Mouse (Mus musculus) erythroblast, embryonic 14.5 days (primary cell): Measurements from ENCODE around the gene Nfia. TPM values are rescaled to one million over a fixed set of nuclear protein-coding genes. Genes with fewer than 3 reads are reported as not detected.

Source experiments
- H3K27me3 ChIP-seq: 2 replicates; pipeline ENCODE4 v1.6.1; 2012; ENCODE audit warnings: inconsistent platforms; ENCODE audit not compliant: control insufficient read depth
- H3K36me3 ChIP-seq: 2 replicates; pipeline ENCODE4 v1.6.1; 2012; ENCODE audit warnings: mild to moderate bottlenecking, inconsistent platforms; ENCODE audit not compliant: control insufficient read depth
- H3K4me1 ChIP-seq: 2 replicates; pipeline ENCODE4 v1.6.1; 2012; ENCODE audit warnings: inconsistent platforms; ENCODE audit not compliant: control insufficient read depth
- H3K4me3 ChIP-seq: replicated peaks from 2 replicates; pipeline ENCODE3; 2012; ENCODE audit warnings: moderate library complexity, mild to moderate bottlenecking, inconsistent platforms
- H3K9me3 ChIP-seq: 2 replicates; pipeline ENCODE4 v1.6.1; 2012; ENCODE audit warnings: low read length, inconsistent platforms, mixed read lengths; ENCODE audit not compliant: control insufficient read depth
- GATA1 ChIP-seq: IDR thresholded peaks from 2 replicates; pipeline ENCODE4 v1.6.1; 2012; ENCODE audit warnings: low read length, inconsistent platforms, mixed read lengths
- TAL1 ChIP-seq: IDR thresholded peaks from 3 replicates; pipeline ENCODE4 v1.6.1; 2012; ENCODE audit warnings: low read length, inconsistent platforms, mixed read lengths
- polyA plus RNA-seq: library from polyadenylated mRNA; stranded (reverse); fragments of >175 nt; gene quantifications from 2 replicates; pipeline ENCODE4 v1.2.3, GENCODE M21; 2012

The Nfia gene
- polyA plus RNA-seq, 1 experiment, result 0.08 TPM

DNA sequence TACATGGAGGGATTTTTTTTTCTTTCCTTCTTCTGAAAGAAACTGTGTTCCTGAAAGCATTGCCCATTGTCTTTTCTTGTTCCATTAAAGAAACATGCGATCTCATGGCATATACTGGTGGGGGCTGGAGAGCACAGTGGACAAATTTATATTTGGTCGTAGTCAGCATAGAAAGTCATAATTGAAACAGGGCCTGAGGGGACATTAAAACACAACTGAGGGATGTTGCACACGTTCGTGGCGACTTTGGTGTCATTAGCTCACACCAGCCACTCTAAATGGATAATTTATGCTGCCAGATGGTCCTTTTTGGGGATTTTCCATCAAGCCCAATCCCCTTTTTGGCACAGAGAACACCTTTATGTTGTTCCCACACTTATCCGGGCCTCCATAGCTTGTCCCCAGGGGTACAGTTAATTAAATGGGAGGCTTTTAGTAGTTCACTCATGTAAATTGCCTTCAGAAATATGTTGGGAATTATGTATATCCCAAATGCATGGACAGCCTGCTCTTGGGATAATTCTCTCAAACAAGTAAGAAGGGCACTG is 250.8 kb downstream of the Nfia start:
- no peaks in the 10 kb centered on the region; the same call in 1 of the 2 replicates for H3K36me3 ChIP-seq
- no peak for TF ChIP-seq TAL1
- TF ChIP-seq GATA1, result no peak
- no peaks in the 10 kb centered on the region for H3K27me3 ChIP-seq
- H3K4me1 ChIP-seq, result no peaks in the 10 kb centered on the region
- H3K4me3 ChIP-seq, result no peak overlapping the region
- no peaks in the 10 kb centered on the region for H3K9me3 ChIP-seq

DNA sequence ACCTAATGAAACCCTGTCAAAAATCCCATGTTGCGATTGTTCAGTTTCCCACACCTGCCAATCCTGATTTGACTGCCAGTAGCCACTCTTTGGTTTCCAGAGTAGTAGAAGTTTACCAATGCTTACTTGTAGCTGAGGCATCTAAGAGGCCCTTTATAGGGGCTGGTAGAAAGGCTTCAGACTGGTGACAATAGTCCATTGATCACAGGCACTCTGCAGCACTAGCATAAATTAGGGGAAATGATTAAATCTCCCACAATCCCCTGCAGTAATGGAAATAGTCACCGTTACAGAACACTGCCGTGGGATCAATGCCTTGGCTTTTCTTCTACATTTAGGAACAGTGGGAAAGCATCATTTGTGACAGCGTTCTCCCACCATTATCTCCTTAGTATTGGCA is 254.9 kb downstream of the Nfia start:
- no peaks in the 10 kb centered on the region for H3K36me3 ChIP-seq
- H3K4me3 ChIP-seq, result no peak overlapping the region
- TF ChIP-seq TAL1 (no peak), GATA1 (no peak)
- H3K27me3 ChIP-seq, result no peaks in the 10 kb centered on the region
- no peaks in the 10 kb centered on the region for H3K9me3 ChIP-seq
- no peaks in the 10 kb centered on the region for H3K4me1 ChIP-seq

- no peak overlapping the region for H3K4me3 ChIP-seq
- no peaks in the 10 kb centered on the region for H3K36me3 ChIP-seq
- H3K9me3 ChIP-seq, result no peaks in the 10 kb centered on the region
- no peaks in the 10 kb centered on the region for H3K27me3 ChIP-seq
- no peak for TF ChIP-seq GATA1
- no peak for TF ChIP-seq TAL1
- H3K4me1 ChIP-seq, result no peaks in the 10 kb centered on the region
Observed at GRCm38 (mm10) chr4:98031871-98032270, 259.3 kb downstream of the Nfia start.

DNA sequence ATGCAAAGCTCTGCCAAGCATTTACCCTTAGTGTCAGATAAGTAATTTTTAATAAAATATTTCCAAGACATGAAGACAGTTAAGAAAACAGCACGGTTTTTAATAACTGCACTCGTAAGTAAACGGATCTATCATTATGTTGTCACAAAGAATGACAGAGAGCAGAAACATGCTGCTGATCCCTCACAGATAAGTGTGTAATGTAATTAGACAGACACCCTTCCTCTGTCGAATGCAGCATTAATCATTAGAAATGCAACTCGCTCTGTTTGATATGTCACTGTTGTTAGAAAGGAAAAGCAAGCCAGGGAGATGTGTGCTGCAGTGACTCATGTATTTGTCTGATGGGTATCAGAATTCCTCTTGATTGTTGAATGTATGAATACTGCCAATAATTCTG is 259.8 kb downstream of the Nfia start:
- H3K4me1 ChIP-seq, result no peaks in the 10 kb centered on the region
- H3K9me3 ChIP-seq, result no peaks in the 10 kb centered on the region
- no peaks in the 10 kb centered on the region for H3K36me3 ChIP-seq
- no peak overlapping the region for H3K4me3 ChIP-seq
- H3K27me3 ChIP-seq, result no peaks in the 10 kb centered on the region
- TF ChIP-seq TAL1 (no peak), GATA1 (no peak)

GRCm38 (mm10) chr4:98039095-98039494 is 266.6 kb downstream of the Nfia start:
- no peak overlapping the region for H3K4me3 ChIP-seq
- no peak for TF ChIP-seq TAL1

DNA sequence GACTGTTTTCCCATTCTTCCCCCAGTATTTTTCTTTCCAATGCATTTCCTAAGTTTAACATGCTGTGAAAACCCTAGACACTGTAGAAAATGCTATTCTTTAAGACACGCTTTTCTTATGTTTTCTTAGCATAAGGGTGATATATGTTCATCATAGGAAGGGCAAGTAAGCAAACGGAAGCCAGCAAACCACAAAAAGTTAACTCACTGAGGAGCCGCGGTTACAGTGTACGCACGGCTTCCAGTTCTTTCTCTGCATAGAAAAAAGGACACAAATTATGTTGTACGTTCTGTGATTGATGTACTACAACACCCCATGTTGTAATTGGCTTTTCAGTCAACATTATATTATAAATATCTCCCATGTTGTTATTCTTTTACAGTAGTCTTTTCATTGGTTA is 267.6 kb downstream of the Nfia start:
- TF ChIP-seq GATA1 (no peak), TAL1 (no peak)
- Histone ChIP-seq H3K4me1 (no peaks in the 10 kb centered on the region), H3K9me3 (no peaks in the 10 kb centered on the region), H3K4me3 (no peak overlapping the region), H3K36me3 (no peaks in the 10 kb centered on the region), H3K27me3 (no peaks in the 10 kb centered on the region)

More at GRCm38 (mm10) chr4:98039095-98039494, 266.6 kb downstream of the Nfia start:
- no peaks in the 10 kb centered on the region for H3K27me3 ChIP-seq
- no peaks in the 10 kb centered on the region for H3K9me3 ChIP-seq
- no peaks in the 10 kb centered on the region for H3K36me3 ChIP-seq
- H3K4me1 ChIP-seq, result no peaks in the 10 kb centered on the region

DNA sequence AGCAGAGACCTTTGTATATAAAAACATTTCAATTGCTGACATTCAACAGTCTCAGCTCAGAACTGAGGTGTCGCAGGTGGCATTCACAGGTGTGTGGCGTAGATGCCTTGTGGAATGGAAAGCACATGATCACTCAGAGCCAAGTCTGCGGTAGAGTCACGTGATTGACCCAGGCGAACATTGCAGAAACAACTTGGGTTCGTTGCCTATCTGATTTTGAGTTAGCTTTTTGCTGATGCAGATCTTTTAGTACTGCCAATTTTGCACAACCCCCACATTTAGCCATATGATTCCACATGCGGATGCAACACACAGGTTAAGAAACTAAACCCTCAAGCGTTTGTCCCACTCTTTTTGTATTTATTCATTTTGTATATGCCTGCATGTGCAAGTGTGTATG is 272.1 kb downstream of the Nfia start:
- Histone ChIP-seq H3K9me3 (no peaks in the 10 kb centered on the region), H3K27me3 (no peaks in the 10 kb centered on the region), H3K4me3 (no peak overlapping the region), H3K36me3 (no peaks in the 10 kb centered on the region), H3K4me1 (no peaks in the 10 kb centered on the region)
- TF ChIP-seq TAL1 (no peak), GATA1 (no peak)

GRCm38 (mm10) chr4:98047369-98047768 is 274.8 kb downstream of the Nfia start:
- no peaks in the 10 kb centered on the region for H3K9me3 ChIP-seq
- H3K36me3 ChIP-seq, result no peaks in the 10 kb centered on the region
- no peaks in the 10 kb centered on the region for H3K4me1 ChIP-seq
- H3K27me3 ChIP-seq, result no peaks in the 10 kb centered on the region
- no peak for TF ChIP-seq GATA1
- no peak for TF ChIP-seq TAL1
- H3K4me3 ChIP-seq, result no peak overlapping the region

- no peaks in the 10 kb centered on the region for H3K9me3 ChIP-seq
- H3K27me3 ChIP-seq, result no peaks in the 10 kb centered on the region
- H3K4me3 ChIP-seq, result no peak overlapping the region
- TF ChIP-seq GATA1, result no peak
- no peak for TF ChIP-seq TAL1
- H3K4me1 ChIP-seq, result no peaks in the 10 kb centered on the region
- H3K36me3 ChIP-seq, result no peaks in the 10 kb centered on the region
Observed at GRCm38 (mm10) chr4:98049584-98049983, 277.1 kb downstream of the Nfia start.

DNA sequence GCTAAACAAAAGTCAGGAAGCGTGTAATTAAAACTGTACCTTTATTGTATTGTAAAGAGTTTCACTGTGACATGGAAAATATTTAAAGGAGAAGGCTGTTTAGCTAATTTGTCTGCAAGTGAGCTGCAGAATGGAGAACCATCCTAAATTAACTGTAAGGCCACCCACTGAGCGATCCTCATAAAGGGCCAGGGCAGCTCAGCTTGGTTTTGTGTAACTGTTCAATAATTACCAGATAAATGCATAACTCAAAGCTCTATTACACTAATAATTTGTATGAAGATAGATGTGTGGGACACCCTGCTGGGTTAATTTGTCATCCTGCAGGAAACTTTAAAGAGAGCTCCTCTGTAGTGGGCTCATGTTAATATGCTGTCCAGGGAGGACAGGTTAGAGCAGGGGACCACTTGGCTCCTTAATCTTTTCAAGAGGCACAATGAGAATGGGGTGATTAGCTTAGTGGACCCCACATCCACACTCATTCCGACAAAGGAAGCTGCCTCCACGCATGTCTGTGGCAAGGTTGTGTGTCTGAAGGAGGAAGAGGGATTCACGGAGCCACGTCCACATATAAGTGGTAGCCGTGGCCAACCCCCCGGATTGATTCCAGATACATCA is 277.6 kb downstream of the Nfia start:
- no peaks in the 10 kb centered on the region for H3K36me3 ChIP-seq
- TF ChIP-seq TAL1, result no peak
- TF ChIP-seq GATA1, result no peak
- no peak overlapping the region for H3K4me3 ChIP-seq
- no peaks in the 10 kb centered on the region for H3K4me1 ChIP-seq
- no peaks in the 10 kb centered on the region for H3K9me3 ChIP-seq
- no peaks in the 10 kb centered on the region for H3K27me3 ChIP-seq
